Mouse (Mus musculus) testis, adult 2 months (tissue): ENCODE measurements around the gene Gltp.

Source experiments
- CTCF ChIP-seq: fragments of 200-500 bp; IDR thresholded peaks from 2 replicates; pipeline ENCODE4 v1.5.1; 2012; ENCODE audit warnings: low read depth, mild to moderate bottlenecking, inconsistent platforms, low read length, moderate library complexity; ENCODE audit not compliant: control insufficient read depth, insufficient read depth, insufficient replicate concordance
- POLR2A ChIP-seq: fragments of 200-500 bp; IDR thresholded peaks from 2 replicates; pipeline ENCODE4 v1.6.1; 2012; ENCODE audit warnings: low read depth, mild to moderate bottlenecking, inconsistent platforms, low read length, moderate library complexity; ENCODE audit not compliant: control insufficient read depth

DNA sequence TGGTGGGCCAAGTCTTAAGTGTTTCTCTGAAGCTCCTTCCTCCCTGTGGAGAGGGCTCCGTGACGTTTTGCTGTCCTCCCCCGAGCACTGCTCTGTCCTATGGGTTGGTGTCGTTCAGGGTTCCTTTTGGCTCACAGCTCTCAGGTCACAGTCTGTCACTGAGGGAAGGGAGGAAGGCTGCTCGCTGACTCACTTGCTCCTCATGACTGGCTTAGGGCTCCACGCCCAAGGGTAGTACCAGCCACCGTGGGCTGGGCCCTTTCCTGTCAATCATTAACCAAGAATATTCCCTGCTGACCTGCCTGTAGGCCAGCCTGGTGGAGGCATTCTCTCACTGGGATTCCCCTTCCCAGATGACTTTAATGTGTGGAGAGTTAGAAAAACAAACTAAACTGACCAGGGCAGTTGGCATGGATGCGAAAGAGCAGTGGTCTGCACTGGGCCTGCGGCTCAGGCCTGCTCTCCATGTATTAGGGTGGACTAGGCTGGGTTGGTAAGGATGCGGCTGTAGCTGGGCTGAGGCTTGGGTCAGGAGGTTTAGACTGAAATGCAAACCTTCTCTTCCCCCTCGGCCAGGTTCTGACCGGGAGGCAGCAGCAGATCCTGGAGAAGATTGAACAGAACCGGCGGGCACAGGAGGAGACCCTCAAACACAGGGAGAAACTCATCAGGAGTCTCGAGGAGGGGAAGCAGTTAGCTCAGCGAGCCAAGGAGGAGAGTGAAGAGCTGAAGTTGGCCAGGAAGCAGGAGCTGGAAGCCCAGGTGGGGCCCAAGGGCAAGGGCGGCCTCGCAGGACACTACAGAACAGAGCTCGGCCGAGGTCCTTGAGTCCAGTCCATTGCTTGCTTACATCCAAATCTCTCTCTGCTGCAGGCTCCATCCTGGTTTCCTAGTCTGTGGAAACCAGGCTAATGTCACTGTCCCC, 28.5 kb upstream of the Gltp start:
- TF ChIP-seq POLR2A (no peak), CTCF (no peak)
